Mouse (Mus musculus): ENCODE results near the gene Gnb1. TPM values are rescaled to one million over a fixed set of nuclear protein-coding genes. Genes with fewer than 3 reads are reported as not detected.
A peak's percentile ranks its signal among the peaks of the same experiment; 100 is the strongest.

Gene Gnb1
- total and polyA plus RNA-seq, 2 experiments from 2014 or later: 405 to 1,405 TPM

- H3K4me2 ChIP-seq (ENCODE audit: low read depth, low read length, poor library complexity, severe bottlenecking): no peak overlapping the region
- no peak overlapping the region for H3K27ac ChIP-seq (ENCODE audit: low read depth, low read length)
- H3K4me3 ChIP-seq (ENCODE audit: low read depth, low read length): no peak overlapping the region
- WGBS: 92% methylated on average over 5 of the region's 5 CpGs
- no peaks in the 10 kb centered on the region for H3K9me3 ChIP-seq (ENCODE audit: low read length)
- H3K4me1 ChIP-seq (ENCODE audit: insufficient read depth, low read length): no peaks in the 10 kb centered on the region
- no peak for ATAC-seq (ENCODE audit: low FRiP score)
- DNase-seq (ENCODE audit: low spot score): no peak
- TF ChIP-seq CTCF (IDR thresholded peaks at IDR 0.05): no peak
- peaks cover 30% of the 10 kb centered on the region for H3K36me3 ChIP-seq (ENCODE audit: insufficient read depth, low read length)
- no peak overlapping the region for H3K9ac ChIP-seq (replicated peaks; ENCODE audit: low read length, poor library complexity, severe bottlenecking)
- no peaks in the 10 kb centered on the region for H3K27me3 ChIP-seq (ENCODE audit: insufficient read depth, low read length)
These were observed 86.6 kb downstream of the Gnb1 start for GRCm38 (mm10) chr4:155577741-155578140.

- Histone ChIP-seq H3K9ac (replicated peaks; ENCODE audit: low read length, poor library complexity, severe bottlenecking) (no peak overlapping the region), H3K4me3 (ENCODE audit: low read depth, low read length) (no peak overlapping the region), H3K36me3 (ENCODE audit: insufficient read depth, low read length) (peaks cover 36% of the 10 kb centered on the region), H3K27ac (ENCODE audit: low read depth, low read length) (no peak overlapping the region), H3K27me3 (ENCODE audit: insufficient read depth, low read length) (no peaks in the 10 kb centered on the region), H3K4me1 (ENCODE audit: insufficient read depth, low read length) (no peaks in the 10 kb centered on the region), H3K9me3 (ENCODE audit: low read length) (no peaks in the 10 kb centered on the region), H3K4me2 (ENCODE audit: low read depth, low read length, poor library complexity, severe bottlenecking) (no peak overlapping the region)
- no peak for ATAC-seq (ENCODE audit: low FRiP score)
- no peak for DNase-seq (ENCODE audit: low spot score)
- no peak for TF ChIP-seq CTCF (IDR thresholded peaks at IDR 0.05)
- WGBS: 91% methylated on average over 7 of the region's 7 CpGs
These were observed 87.4 kb downstream of the Gnb1 start for GRCm38 (mm10) chr4:155578336-155579125.

- no peak overlapping the region for H3K9ac ChIP-seq (replicated peaks; ENCODE audit: low read length, poor library complexity, severe bottlenecking)
- peak; percentile 59 for DNase-seq (ENCODE audit: low spot score)
- no peaks in the 10 kb centered on the region for H3K4me1 ChIP-seq (ENCODE audit: insufficient read depth, low read length)
- H3K36me3 ChIP-seq (ENCODE audit: insufficient read depth, low read length): peaks cover 55% of the 10 kb centered on the region
- H3K4me3 ChIP-seq (ENCODE audit: low read depth, low read length): no peak overlapping the region
- WGBS: 32% methylated on average over 1 of the region's 1 CpGs
- no peaks in the 10 kb centered on the region for H3K9me3 ChIP-seq (ENCODE audit: low read length)
- no peak for ATAC-seq (ENCODE audit: low FRiP score)
- no peak overlapping the region for H3K27ac ChIP-seq (ENCODE audit: low read depth, low read length)
- TF ChIP-seq CTCF (IDR thresholded peaks at IDR 0.05): peak; percentile 88
- H3K4me2 ChIP-seq (ENCODE audit: low read depth, low read length, poor library complexity, severe bottlenecking): no peak overlapping the region
- no peaks in the 10 kb centered on the region for H3K27me3 ChIP-seq (ENCODE audit: insufficient read depth, low read length)
These were observed 89.3 kb downstream of the Gnb1 start for GRCm38 (mm10) chr4:155580420-155580819.

- Histone ChIP-seq H3K9me3 (ENCODE audit: low read length) (no peaks in the 10 kb centered on the region), H3K4me3 (ENCODE audit: low read depth, low read length) (no peak overlapping the region), H3K27ac (ENCODE audit: low read depth, low read length) (no peak overlapping the region), H3K27me3 (ENCODE audit: insufficient read depth, low read length) (no peaks in the 10 kb centered on the region), H3K4me2 (ENCODE audit: low read depth, low read length, poor library complexity, severe bottlenecking) (no peak overlapping the region), H3K9ac (replicated peaks; ENCODE audit: low read length, poor library complexity, severe bottlenecking) (no peak overlapping the region), H3K4me1 (ENCODE audit: insufficient read depth, low read length) (no peaks in the 10 kb centered on the region), H3K36me3 (ENCODE audit: insufficient read depth, low read length) (peaks cover 66% of the 10 kb centered on the region)
- DNase-seq (ENCODE audit: low spot score) (no peak), ATAC-seq (ENCODE audit: low FRiP score) (no peak)
- no peak for TF ChIP-seq CTCF (IDR thresholded peaks at IDR 0.05)
- WGBS: 91% methylated on average over 6 of the region's 6 CpGs
These were observed 91.2 kb downstream of the Gnb1 start for GRCm38 (mm10) chr4:155582279-155582905.

- Histone ChIP-seq H3K4me3 (ENCODE audit: low read depth, low read length) (no peak overlapping the region), H3K4me2 (ENCODE audit: low read depth, low read length, poor library complexity, severe bottlenecking) (no peak overlapping the region), H3K4me1 (ENCODE audit: insufficient read depth, low read length) (no peaks in the 10 kb centered on the region), H3K9ac (replicated peaks; ENCODE audit: low read length, poor library complexity, severe bottlenecking) (no peak overlapping the region), H3K27me3 (ENCODE audit: insufficient read depth, low read length) (no peaks in the 10 kb centered on the region), H3K9me3 (ENCODE audit: low read length) (no peaks in the 10 kb centered on the region), H3K27ac (ENCODE audit: low read depth, low read length) (no peak overlapping the region), H3K36me3 (ENCODE audit: insufficient read depth, low read length) (peaks cover 61% of the 10 kb centered on the region)
- TF ChIP-seq CTCF (IDR thresholded peaks at IDR 0.05): no peak
- DNase-seq (ENCODE audit: low spot score) (no peak), ATAC-seq (ENCODE audit: low FRiP score) (no peak)
- WGBS: 91% methylated on average over 5 of the region's 5 CpGs
These were observed 98.2 kb downstream of the Gnb1 start for GRCm38 (mm10) chr4:155589356-155589755.

GRCm38 (mm10) chr4:155591012-155591719, 100.0 kb downstream of the Gnb1 start:
- DNase-seq (ENCODE audit: low spot score): no peak
- no peak for ATAC-seq (ENCODE audit: low FRiP score)

More at GRCm38 (mm10) chr4:155591012-155591719, 100.0 kb downstream of the Gnb1 start:
- H3K27me3 ChIP-seq (ENCODE audit: insufficient read depth, low read length): no peaks in the 10 kb centered on the region
- no peak overlapping the region for H3K4me2 ChIP-seq (ENCODE audit: low read depth, low read length, poor library complexity, severe bottlenecking)
- H3K4me3 ChIP-seq (ENCODE audit: low read depth, low read length): no peak overlapping the region
- no peak for TF ChIP-seq CTCF (IDR thresholded peaks at IDR 0.05)
- no peaks in the 10 kb centered on the region for H3K9me3 ChIP-seq (ENCODE audit: low read length)
- no peaks in the 10 kb centered on the region for H3K4me1 ChIP-seq (ENCODE audit: insufficient read depth, low read length)
- 87% methylated on average over 7 of the region's 7 CpGs for WGBS
- no peak overlapping the region for H3K27ac ChIP-seq (ENCODE audit: low read depth, low read length)
- H3K36me3 ChIP-seq (ENCODE audit: insufficient read depth, low read length): peaks cover 45% of the 10 kb centered on the region
- no peak overlapping the region for H3K9ac ChIP-seq (replicated peaks; ENCODE audit: low read length, poor library complexity, severe bottlenecking)
